Mouse (Mus musculus) erythroblast, embryonic 14.5 days (primary cell): ENCODE data around the gene Dcx.

ENCODE experiments used
- GATA1 ChIP-seq: IDR thresholded peaks from 2 replicates; pipeline ENCODE4 v1.6.1; 2012; ENCODE audit warnings: low read length, inconsistent platforms, mixed read lengths
- TAL1 ChIP-seq: IDR thresholded peaks from 3 replicates; pipeline ENCODE4 v1.6.1; 2012; ENCODE audit warnings: low read length, inconsistent platforms, mixed read lengths

DNA sequence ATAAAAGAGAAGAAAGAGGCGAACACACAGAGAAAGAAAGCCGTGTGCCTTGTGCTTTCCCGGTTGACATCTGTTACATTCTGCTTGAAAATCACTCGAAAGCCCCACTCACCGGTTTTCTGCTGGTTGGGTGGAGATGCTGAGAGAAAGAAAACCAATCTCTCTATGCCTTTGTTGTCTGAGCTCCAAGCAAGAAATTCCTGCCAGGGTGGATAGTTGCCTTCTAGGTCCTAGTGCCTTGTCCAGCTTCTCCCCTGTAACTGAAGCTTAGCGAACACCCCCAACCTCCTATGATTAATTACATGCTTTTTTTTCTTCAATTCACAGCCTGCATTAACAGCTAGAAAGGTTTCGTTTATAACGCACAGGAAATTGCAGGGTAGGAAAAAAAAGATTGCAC lies at the start of gene Dcx:
- TF ChIP-seq TAL1: no peak
- no peak for TF ChIP-seq GATA1
